Mouse (Mus musculus) large intestine, adult 2 months (tissue): ENCODE data around the gene Fgf22. TPM values are rescaled to one million over a fixed set of nuclear protein-coding genes. Genes with fewer than 3 reads are reported as not detected.

Source experiments
- DNase-seq: peaks from one replicate; pipeline ENCODE4 v3.0.0-alpha.2; 2012; ENCODE audit warnings: low read depth, low spot score
- WGBS: fragments of 180-500 bp; shearing (Covaris S2); methylation state at CpG from one replicate; pipeline ENCODE4 v1.1.7; 2018; 5-methylcytosine and 5-hydroxymethylcytosine counted together
- polyA plus RNA-seq: library from polyadenylated mRNA; depleted of rRNA; stranded (reverse); fragments of >200 nt; gene quantifications from 2 replicates; pipeline ENCODE4 v1.2.3, GENCODE M21; 2012

The Fgf22 gene
- polyA plus RNA-seq, 1 experiment = not detected

DNA sequence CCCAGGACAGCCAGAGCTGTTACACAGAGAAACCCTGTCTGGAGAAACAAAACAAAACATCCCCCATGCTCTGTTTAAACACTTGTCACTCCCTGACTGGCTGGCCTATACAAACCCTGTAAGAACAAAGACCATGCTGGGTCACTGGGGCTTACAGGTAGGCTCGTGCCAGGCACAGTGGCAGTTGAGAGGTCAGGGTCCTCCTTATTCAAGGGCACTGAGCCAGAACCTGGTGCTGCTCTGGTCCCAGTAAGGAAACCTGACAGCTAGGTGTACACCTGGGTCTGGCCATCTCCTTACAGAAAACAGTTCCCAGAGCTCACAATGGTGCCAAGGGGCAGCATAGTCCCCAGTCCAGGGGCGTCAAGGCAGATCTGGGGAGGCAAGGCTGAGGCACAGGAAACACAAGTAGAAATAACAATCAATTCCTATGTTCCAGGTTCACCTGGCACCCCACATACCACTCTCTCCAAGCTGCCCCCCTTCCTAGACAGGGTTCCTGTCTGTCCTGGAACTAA is 10.4 kb downstream of the Fgf22 start:
- DNase-seq = no peak
- WGBS = 39% methylated on average over 2 of the region's 2 CpGs

DNA sequence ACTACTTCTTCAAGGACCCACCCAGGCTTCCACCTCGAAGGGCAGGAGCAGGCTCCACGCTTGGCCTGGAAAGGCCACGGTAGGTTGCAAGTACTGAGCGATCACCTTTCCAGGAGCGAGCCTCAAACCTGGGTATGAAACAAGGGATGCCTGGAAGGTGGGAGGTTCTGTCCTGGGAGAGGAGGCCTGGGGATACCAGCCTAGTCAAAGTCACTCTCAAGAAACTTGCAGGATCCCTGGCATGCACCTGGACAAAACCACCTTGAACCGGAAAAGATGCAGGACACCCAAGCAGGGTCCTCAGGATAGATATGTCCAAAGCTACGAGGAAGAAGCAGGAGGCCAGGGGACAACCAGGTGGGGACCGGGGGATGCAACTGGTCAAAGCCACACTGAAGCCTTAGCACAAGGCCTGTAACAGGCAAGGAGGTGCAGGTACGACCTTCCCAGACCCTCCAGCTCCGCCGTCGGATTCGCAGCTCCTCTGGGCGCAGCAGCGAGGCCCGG is 11.2 kb downstream of the Fgf22 start:
- WGBS = 2% methylated on average over 16 of the region's 16 CpGs
- DNase-seq = no peak

DNA sequence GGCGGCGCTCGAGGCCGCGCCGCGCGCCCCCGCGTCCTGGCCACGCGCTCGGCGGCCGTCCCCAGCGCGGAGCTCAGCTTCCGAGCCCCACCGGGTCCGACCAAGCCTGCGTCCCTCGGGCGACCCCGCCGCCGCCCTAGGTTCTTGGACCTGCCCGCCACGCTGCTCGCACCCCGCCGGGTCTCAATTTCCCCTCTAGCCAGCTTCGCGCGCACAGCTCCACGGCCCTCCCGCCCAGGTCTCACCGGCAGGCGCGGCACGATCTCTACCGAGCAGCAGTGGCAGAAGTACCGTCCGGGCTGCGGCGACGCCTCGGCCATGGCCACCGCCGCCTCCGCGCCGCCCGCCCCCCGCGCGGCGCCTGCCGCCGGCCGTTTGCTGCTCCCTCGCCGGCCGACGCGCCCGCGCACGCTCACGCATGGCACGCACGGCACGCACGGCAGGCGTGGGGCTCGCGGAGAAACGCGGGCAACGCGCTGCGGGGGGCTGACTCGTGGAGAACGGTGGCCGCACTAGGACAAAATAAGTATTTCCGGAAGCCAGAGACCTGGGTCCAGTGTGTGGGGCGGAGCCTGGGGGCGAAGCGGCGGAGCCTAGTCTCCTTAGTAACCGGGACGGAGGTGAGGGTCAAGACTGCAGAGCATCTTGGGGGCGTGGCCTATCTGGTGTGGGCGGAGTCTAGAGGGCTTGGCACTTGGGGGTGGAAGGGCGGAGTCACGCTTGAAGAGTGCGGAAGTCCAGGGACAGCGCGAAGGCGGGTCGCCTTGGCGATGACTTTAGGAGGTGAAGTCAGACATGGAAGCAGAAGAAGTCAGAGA is 11.8 kb downstream of the Fgf22 start, which contains the start of gene Rnf126:
TSS of gene Rnf126 (minus strand) at position 445 of the 818 bp plus-strand sequence.
- WGBS = under 1% methylated on average over 100 of the region's 101 CpGs

DNA sequence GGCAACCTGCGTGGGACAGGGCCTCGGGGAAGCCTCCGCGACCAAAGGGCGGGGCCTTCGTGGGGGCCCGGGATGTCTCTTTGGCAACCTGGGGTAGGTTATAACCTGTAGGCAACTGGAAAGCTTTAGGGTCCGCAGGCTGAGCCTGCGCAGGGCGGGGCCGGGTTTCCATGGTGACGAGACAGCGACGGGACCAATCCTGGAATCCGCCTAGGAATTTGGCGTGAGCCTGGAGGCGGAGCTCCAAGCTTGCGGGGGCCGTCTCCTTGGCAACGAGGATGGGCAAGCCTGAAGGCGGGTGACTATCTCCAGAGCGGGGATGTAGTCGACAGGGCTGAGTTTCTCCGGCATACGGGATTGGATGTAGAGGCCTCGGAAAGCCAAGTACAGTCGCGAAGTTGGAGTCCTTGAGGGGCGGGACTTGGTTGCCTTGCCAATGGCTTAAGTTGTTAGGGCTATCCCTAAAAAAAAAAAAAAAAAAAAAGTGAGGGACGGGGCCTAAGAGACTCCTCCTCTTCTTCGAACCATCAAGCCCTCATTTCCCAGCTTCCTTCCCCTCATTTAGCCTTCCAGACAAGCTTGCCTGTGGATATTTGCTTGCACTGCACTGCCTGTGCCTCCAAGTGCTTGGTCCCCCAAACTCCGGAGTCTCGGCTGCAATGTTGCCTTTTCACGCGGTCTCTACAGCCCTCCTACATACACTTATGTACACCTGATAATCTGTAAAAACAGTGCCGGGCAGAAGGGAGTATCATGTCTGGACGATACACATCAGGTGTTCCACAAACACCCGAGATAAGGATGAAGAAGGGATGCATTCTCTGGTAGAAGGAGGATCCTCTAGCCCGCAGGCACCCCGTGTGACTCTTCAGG is 12.7 kb downstream of the Fgf22 start:
- DNase-seq = no peak
- WGBS = 8% methylated on average over 40 of the region's 40 CpGs

More for the DNA sequence above, 11.8 kb downstream of the Fgf22 start, which contains the start of gene Rnf126:
- DNase-seq = peak; percentile 99

DNA sequence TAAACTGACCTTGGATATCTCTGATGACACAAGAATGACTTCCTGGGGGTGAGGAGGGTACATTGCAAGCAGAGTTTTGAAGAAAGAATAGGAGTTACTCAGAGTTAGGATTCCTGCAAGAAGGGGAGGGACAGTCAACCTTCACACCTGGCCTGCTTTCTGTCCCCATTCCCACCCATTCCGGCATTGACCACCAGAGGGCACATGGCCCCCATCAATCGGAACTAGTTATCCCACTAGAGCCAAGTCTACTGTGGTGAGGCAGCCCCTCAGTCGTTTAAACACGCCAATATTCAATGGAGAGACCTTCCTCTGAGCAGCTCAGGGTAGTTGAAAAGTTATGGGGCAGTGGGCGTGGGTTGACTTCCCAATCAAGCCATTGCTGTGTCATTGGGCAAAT is 13.5 kb downstream of the Fgf22 start:
- 5% methylated on average over 5 of the region's 5 CpGs for WGBS
- DNase-seq = no peak

DNA sequence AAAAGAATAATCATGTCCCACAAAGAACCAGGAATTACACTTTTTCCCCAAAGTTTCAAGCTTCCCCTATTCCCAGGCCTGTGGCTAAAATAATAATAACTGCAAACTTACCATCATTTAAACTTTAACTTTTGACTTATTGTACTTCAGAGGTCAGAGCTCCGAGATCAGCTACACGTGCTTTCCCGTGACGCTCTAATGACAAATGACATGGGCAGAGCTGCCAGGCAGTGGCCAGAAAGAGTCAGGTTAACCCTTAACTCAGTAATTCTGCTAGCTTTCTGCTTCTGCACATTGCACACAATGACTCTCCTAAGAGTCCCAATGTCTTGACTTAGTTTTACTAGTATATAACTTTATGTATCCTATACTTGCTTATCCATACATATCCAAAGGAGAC is 14.5 kb downstream of the Fgf22 start:
- 92% methylated on average over 4 of the region's 4 CpGs for WGBS
- DNase-seq = no peak

DNA sequence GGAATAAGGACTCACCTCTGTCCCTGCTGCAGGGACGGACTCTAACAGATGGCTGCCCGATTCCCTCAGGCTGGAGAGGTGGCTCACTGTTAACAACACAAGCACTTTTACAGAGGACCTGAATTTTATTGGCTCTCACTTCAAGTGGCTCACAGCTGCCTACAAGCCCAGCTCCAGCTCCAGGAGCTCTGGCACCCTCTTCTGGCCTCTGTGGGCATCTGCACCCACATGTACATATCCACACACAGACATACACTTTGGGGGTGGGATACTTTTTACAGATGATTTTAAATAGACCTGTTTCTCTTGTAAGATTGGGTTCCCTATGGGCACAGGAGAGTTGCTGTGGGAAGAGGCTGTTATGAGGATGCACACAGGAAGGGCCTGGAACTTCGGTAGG is 17.4 kb downstream of the Fgf22 start:
- WGBS = 92% methylated on average over 3 of the region's 3 CpGs
- no peak for DNase-seq

DNA sequence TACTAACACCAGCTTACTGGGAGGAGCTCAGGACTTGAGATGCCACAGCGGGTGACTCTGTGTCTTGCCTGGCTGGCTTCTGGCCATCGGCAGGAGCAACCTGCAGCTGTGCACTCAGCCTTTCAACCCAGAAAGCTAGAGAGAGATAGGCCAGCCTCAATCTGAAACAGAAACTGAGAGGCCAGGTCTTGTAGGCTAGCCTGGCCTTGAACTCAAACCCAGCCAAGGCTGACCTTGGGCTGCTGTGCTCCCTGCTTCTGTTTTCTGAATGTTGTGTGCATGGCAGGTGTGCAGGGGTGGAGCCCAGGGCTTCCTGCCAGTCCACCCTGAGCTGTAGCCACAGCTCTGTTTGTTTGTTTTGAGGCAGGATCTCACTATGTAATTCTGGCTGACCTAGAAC is 18.3 kb downstream of the Fgf22 start:
- 57% methylated on average over 2 of the region's 2 CpGs for WGBS
- DNase-seq = no peak

DNA sequence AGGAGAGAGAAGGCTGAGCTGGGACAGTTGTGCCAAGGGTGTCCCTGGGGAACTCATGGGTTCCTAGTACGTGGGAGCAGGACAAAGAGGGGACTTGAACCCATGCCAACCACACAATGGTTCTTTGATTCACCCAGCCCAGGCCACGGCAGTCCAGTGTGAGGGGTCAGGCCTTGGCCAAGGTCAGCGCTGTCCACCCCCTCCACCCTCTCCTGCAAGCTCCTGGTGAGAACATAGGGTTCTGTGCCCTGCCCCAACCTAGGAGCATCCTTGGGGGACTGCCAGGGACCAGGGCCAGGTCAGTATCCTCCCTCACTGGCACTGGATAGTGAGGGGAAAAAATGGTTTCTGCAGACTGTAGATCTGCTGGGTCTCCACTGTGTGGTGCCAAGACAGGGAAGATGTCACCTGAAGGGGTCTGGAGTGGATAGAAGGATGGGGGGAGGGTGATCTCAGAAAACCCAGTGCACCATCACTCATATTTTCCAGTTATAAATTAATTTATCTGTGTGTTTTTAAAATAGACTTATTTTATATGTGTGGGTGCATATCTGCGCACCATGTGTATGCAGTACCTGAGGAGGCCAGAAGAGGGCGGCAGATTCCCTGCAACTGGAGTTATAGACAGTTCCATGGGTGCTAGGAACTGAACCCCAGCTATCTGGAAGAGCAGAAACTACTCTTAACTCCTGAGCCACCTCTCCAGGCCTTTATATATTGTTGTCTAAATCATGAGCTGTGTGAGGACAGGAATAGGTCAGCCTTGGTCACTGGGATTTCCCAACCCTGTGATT is 19.8 kb downstream of the Fgf22 start:
- no peak for DNase-seq
- WGBS = 72% methylated on average over 5 of the region's 5 CpGs

DNA sequence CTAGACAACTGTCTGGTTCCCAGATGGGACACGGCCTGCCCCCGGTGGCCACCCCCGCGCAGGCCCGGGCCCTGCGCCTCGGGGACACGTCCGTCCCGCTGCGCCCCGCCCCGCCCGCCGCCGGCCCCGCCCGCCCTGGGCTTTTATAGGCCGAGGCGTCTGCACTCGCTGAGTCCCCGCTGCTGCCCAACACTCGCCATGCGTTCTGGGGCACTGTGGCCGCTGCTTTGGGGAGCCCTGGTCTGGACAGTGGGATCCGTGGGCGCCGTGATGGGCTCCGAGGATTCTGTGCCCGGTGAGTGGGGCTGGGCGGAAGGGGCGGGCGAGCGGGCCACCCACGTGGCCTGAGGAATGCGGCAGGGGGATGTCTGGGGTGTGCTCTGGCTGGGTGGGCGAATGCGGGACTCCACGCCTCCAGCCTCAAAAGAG is 22.2 kb downstream of the Fgf22 start, which contains the start of gene Fstl3:
TSS of gene Fstl3 (plus strand) at position 170 of the 429 bp plus-strand sequence.
- DNase-seq = no peak
- WGBS = 3% methylated on average over 39 of the region's 39 CpGs

DNA sequence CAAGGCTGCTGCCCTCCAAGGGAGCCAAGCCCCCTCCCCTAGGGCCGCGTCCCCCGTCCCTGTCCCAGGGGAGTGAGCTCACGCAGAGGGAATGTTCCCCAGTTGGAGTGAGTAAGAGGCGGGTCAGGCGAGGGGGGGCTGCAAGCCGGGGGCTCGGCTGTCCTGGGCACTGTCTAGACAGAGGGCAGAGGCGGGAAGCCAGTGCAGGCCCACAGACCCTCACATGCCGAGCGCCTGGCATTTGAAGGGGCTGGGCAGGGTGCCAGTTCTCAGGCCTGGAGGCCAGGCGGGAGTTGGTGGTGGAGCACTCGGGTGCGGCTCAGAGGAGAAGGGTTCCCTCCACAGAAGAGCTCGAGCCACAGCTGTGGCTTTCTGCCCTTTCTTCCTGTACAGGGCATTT is 23.1 kb downstream of the Fgf22 start:
- 19% methylated on average over 15 of the region's 15 CpGs for WGBS

DNA sequence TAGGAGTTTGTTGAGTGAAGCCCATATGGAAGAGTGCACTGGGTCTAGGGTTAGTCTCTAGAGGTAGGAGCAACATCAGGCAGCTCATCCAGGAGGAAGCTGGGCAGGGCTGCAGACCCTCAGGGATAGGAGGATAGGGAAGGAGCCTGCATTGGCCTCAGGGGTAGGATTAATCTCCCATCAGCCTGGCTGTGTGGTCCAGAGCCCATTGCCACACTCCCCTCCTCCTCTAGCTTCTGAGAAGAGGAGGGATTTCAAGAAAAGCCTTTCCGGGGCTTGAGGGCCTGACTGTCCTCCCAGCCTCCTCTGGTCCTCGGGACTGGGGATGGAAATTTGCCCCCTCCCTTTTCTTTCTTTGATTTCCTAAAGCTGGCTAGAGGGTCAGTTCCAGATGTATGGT is 24.3 kb downstream of the Fgf22 start:
- DNase-seq = no peak
- 47% methylated on average over 2 of the region's 2 CpGs for WGBS

More for the DNA sequence above, 23.1 kb downstream of the Fgf22 start:
- DNase-seq = no peak

DNA sequence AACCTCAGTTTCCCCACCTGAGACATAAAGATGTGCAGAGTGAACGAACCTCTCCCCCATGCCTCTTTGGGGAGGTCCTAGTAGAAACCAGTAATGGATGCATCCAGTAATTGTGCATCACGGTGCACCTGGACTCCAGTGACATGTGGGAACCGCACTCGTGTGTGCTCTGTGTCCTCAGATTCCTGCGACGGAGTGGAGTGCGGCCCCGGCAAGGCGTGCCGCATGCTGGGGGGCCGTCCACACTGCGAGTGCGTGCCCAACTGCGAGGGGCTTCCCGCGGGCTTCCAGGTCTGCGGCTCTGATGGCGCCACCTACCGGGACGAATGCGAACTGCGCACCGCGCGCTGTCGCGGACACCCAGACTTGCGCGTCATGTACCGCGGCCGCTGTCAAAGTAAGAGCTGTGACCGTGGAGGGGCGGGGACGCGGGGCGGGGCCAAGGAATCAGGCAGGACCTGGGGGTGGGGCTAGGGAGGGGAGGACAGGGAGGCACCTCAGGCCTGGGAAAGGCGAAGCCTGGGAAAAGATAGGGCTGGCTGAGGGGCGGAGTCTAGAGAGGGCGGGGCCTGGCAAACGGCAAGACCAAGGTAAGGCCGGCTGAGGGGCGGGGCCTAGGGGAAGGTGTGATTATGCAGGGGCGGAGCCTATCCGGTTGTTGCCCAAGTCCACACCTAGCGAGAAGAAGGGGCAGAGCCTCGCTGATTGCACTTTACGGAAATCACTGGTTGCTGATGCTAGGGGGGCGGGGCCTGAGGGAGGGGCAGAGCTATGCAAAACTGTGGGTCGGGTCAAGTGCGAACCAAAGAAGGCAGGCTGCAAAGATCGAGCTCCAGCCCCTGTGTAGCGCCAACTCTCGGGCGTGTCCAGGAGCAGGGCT is 25.1 kb downstream of the Fgf22 start:
- 1% methylated on average over 55 of the region's 55 CpGs for WGBS
- peak; percentile 98 for DNase-seq

DNA sequence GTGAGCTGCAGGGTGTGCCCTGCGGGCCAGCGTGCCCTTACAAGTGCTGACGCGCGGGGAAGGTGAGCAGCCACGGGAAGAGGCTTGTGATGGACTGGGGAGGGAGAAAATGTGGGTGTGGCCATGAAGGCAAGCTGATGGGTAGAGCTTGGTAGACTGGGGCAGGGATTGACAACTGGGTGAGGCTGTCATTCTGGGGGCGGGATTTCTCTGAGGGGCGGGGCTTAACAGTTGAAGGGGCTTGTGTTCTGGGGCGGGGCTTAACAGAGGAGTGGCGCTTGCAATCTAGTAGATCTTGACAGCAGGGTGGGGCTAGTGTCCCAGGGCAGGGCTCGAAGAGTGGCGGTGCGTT is 25.8 kb downstream of the Fgf22 start:
- DNase-seq = no peak
- under 1% methylated on average over 13 of the region's 13 CpGs for WGBS

DNA sequence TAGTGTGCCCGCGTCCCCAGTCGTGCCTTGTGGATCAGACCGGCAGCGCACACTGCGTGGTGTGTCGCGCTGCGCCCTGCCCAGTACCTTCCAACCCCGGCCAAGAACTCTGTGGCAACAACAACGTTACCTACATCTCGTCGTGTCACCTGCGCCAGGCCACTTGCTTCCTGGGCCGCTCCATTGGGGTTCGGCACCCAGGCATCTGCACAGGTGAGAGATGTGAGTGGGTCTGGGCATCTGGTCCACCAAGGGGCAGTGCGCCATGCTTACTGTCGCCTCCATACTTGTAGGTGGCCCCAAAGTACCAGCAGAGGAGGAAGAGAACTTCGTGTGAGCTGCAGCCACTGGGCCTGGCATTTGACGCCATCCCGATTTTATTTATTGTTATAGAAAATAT is 26.3 kb downstream of the Fgf22 start:
- WGBS = 28% methylated on average over 21 of the region's 21 CpGs

DNA sequence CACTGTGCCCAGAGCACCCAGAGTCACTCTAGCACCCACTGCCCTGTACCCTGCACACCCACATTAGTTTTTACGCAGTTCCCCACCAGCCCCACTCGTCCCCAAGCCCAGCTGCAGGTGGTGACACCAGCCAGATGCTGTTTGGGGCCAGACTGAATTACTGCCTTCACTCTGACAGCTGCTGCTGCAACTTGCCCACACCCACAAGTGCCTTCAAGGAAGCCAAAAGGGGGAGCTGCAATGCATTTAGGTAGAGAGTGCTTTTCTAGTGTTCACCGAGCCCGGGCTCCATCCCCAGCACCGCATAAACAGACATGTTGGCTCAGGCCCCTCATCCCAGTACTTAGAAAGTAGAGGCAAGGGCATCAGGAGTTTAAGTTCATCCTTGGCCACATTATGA is 27.1 kb downstream of the Fgf22 start:
- WGBS = 71% methylated on average over 5 of the region's 5 CpGs
- DNase-seq = no peak

More for the DNA sequence above, 26.3 kb downstream of the Fgf22 start:
- DNase-seq = no peak

DNA sequence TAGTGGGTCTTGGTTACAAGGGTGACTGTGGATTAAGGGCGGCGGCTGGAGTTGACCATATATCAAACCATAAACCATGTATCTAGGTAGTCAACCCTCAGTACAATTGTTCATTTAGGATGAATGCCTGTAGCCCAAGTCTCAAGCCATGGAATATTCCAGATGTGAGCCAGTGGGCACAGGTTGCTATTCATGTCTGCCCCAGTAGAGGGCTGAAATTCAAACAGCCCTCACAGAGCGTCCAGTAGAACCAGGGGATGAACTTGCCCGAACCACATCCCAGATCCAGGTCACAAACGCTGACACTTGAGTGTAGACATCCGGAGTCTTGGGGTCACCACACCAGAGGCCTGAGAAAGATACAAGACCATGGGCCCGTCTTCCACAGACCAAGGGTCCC is 28.2 kb downstream of the Fgf22 start:
- DNase-seq = no peak
- 60% methylated on average over 7 of the region's 7 CpGs for WGBS
